Mouse (Mus musculus) CD4-positive, CD25-positive, alpha-beta regulatory T cell, adult 9 weeks (primary cell): ENCODE measurements around the gene Hes7. TPM values are rescaled to one million over a fixed set of nuclear protein-coding genes. Genes with fewer than 3 reads are reported as not detected.

Experiments
- polyA plus RNA-seq: library from polyadenylated mRNA; unstranded; fragments of 100-300 nt; shearing (Covaris generic); gene quantifications from one replicate; pipeline ENCODE4 v1.2.1, GENCODE M21; 2017

Gene Hes7
- polyA plus RNA-seq: not detected

GRCm38 (mm10) chr11:69120221-69121000, at the start of gene Hes7:
TSS of gene Hes7 (plus strand) at chr11:69120404.

GRCm38 (mm10) chr11:69070590-69071222, 49.5 kb upstream of the Hes7 start, which contains the start of gene Tmem107:
TSS of gene Tmem107 (plus strand) at chr11:69070806.

GRCm38 (mm10) chr11:69088103-69088855, 31.9 kb upstream of the Hes7 start, which contains the start of gene Vamp2:
TSS of gene Vamp2 (plus strand) at chr11:69088490.

GRCm38 (mm10) chr11:69094697-69095429, 25.3 kb upstream of the Hes7 start, which contains the start of gene Per1:
TSS of gene Per1 (plus strand) at chr11:69095217.

GRCm38 (mm10) chr11:69122336-69122951, 2.2 kb downstream of the Hes7 start, which contains the start of gene 9130213A22Rik:
TSS of gene 9130213A22Rik (minus strand) at chr11:69122589.

GRCm38 (mm10) chr11:69125852-69125918, 5.5 kb downstream of the Hes7 start, which contains the start of gene Aloxe3:
TSS of gene Aloxe3 (plus strand) at chr11:69125896.

GRCm38 (mm10) chr11:69156800-69157199, 36.6 kb downstream of the Hes7 start, which contains the start of gene Alox12b:
TSS of gene Alox12b (plus strand) at chr11:69156989.

Other genes with a start within 250 kb of the Hes7 start
- 71.3 TPM for gene Ndel1, start 248.5 kb upstream of the Hes7 start, polyA plus RNA-seq
- not detected for gene Rnf222, start 231.9 kb upstream of the Hes7 start, polyA plus RNA-seq
- 1,177 TPM for gene Rpl26, start 218.8 kb upstream of the Hes7 start, polyA plus RNA-seq
- not detected for gene Odf4, start 193.3 kb upstream of the Hes7 start, polyA plus RNA-seq
- 0.19 TPM for gene Arhgef15, start 162.9 kb upstream of the Hes7 start, polyA plus RNA-seq
- 13.3 TPM for gene Slc25a35, start 152.3 kb upstream of the Hes7 start, polyA plus RNA-seq
- 29.9 TPM for gene Rangrf, start 145.2 kb upstream of the Hes7 start, polyA plus RNA-seq
- 5.6 TPM for gene Pfas, start 111.9 kb upstream of the Hes7 start, polyA plus RNA-seq
- 23.3 TPM for gene Ctc1, start 104.5 kb upstream of the Hes7 start, polyA plus RNA-seq
- gene Aurkb, start 74.8 kb upstream of the Hes7 start, polyA plus RNA-seq: 6.8 TPM
- gene Borcs6, start 60.7 kb upstream of the Hes7 start, polyA plus RNA-seq: 4.2 TPM
- 3.3 TPM for gene Tmem107, start 49.6 kb upstream of the Hes7 start, polyA plus RNA-seq
- 36.7 TPM for gene Vamp2, start 31.9 kb upstream of the Hes7 start, polyA plus RNA-seq
- 14.7 TPM for gene Per1, start 25.2 kb upstream of the Hes7 start, polyA plus RNA-seq
- gene 9130213A22Rik, start 2.2 kb downstream of the Hes7 start, polyA plus RNA-seq: not detected
- gene Aloxe3, start 5.5 kb downstream of the Hes7 start, polyA plus RNA-seq: 0.46 TPM
- gene Alox12b, start 36.6 kb downstream of the Hes7 start, polyA plus RNA-seq: not detected
- 7.9 TPM for gene Alox8, start 77.4 kb downstream of the Hes7 start, polyA plus RNA-seq
- 0.24 TPM for gene Gucy2e, start 116.6 kb downstream of the Hes7 start, polyA plus RNA-seq
- gene Cntrob, start 203.4 kb downstream of the Hes7 start, polyA plus RNA-seq: 16.9 TPM
- 112 TPM for gene Trappc1, start 203.6 kb downstream of the Hes7 start, polyA plus RNA-seq
- gene Kcnab3, start 205.9 kb downstream of the Hes7 start, polyA plus RNA-seq: 2.9 TPM
- gene Rnf227, start 220.1 kb downstream of the Hes7 start, polyA plus RNA-seq: 4.7 TPM
- 60.6 TPM for gene Chd3, start 249.0 kb downstream of the Hes7 start, polyA plus RNA-seq